Mouse (Mus musculus) midbrain, postnatal 0 days (tissue): ENCODE results near the gene Arhgap6. TPM values are rescaled to one million over a fixed set of nuclear protein-coding genes. Genes with fewer than 3 reads are reported as not detected.

ENCODE experiments used
- ATAC-seq: fragments of 200-750 bp; cut with Nextera tagmentation; 2 replicates; pipeline ENCODE4 v1.8.0; 2017; ENCODE audit warnings: moderate number of reproducible peaks, mild to moderate bottlenecking, moderate TSS enrichment, moderate library complexity; ENCODE audit not compliant: low FRiP score
- DNase-seq: peaks from one replicate; pipeline ENCODE4 v3.0.0-alpha.2; 2015; ENCODE audit warnings: low spot score
- H3K27ac ChIP-seq: fragments of 300-500 bp; sonication (generic); 2 replicates; pipeline ENCODE4 v1.5.1; 2014; ENCODE audit warnings: low read depth, mild to moderate bottlenecking, low read length, mixed read lengths
- H3K27me3 ChIP-seq: fragments of 300-500 bp; sonication (generic); 2 replicates; pipeline ENCODE4 v1.6.1; 2014; ENCODE audit warnings: low read length, control low read depth, mixed read lengths; ENCODE audit not compliant: insufficient read depth
- H3K36me3 ChIP-seq: fragments of 300-500 bp; sonication (generic); 2 replicates; pipeline ENCODE4 v1.6.1; 2014; ENCODE audit warnings: low read length, control low read depth, mixed read lengths; ENCODE audit not compliant: insufficient read depth
- H3K4me1 ChIP-seq: fragments of 300-500 bp; sonication (generic); 2 replicates; pipeline ENCODE4 v1.6.1; 2014; ENCODE audit warnings: mild to moderate bottlenecking, control low read depth, antibody characterized with exemption, low read length, mixed read lengths; ENCODE audit not compliant: insufficient read depth
- H3K4me2 ChIP-seq: fragments of 300-500 bp; sonication (generic); 2 replicates; pipeline ENCODE4 v1.6.1; 2014; ENCODE audit warnings: low read depth, mild to moderate bottlenecking, low read length, mixed read lengths; ENCODE audit not compliant: poor library complexity, severe bottlenecking
- H3K4me3 ChIP-seq: fragments of 300-500 bp; sonication (generic); 2 replicates; pipeline ENCODE4 v1.5.1; 2014; ENCODE audit warnings: low read depth, mild to moderate bottlenecking, low read length, moderate library complexity
- H3K9ac ChIP-seq: fragments of 300-500 bp; sonication (generic); replicated peaks from 2 replicates; pipeline ENCODE4 v1.6.1; 2014; ENCODE audit warnings: mild to moderate bottlenecking, low read length, moderate library complexity, mixed read lengths; ENCODE audit not compliant: poor library complexity, severe bottlenecking
- H3K9me3 ChIP-seq: fragments of 300-500 bp; sonication (generic); 2 replicates; pipeline ENCODE4 v1.6.1; 2016; ENCODE audit warnings: low read length, control low read depth
- CTCF ChIP-seq: IDR thresholded peaks from 2 replicates; pipeline ENCODE4 v1.5.1; 2016; ENCODE audit warnings: antibody characterized with exemption, mild to moderate bottlenecking
- WGBS: fragments of 180-500 bp; shearing (Covaris S2); extraction: QIAGEN DNeasy Blood & Tissue Kit; methylation state at CpG from one replicate; pipeline ENCODE4 v1.1.7; 2014; 5-methylcytosine and 5-hydroxymethylcytosine counted together
- polyA plus RNA-seq: library from polyadenylated mRNA; unstranded; fragments of >200 nt; fragmentation: Nextera tagmentation; extraction: Ambion mirVana; gene quantifications from 2 replicates; pipeline ENCODE4 v1.2.1, GENCODE M21; 2015
- total RNA-seq: library from RNA; depleted of rRNA; stranded (reverse); fragments of >200 nt; gene quantifications from 2 replicates; pipeline ENCODE4 v1.2.3, GENCODE M21; 2014

Gene Arhgap6
- total and polyA plus RNA-seq, 2 experiments from 2014 or later: 0.93 to 2.1 TPM

DNA sequence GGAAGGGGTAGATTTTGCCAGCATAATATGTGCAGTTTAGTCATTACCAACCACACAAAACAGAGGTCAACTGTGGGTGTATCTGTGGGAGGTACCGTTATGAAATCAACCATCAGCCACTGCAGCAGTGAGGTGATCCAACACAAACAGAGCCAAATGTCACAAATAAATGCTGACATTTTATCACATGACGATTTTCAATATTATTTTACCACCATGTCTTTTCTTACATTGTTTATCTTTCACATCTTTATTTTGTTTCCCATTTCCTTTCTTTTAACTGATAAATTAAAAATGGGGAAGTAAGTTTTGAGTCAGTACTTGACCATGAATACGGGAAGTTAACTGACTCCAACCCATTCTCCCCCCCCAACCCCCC, 328.9 kb downstream of the Arhgap6 start:
- no peaks in the 10 kb centered on the region for H3K4me1 ChIP-seq
- 81% methylated on average over 3 of the region's 3 CpGs for WGBS
- H3K27ac ChIP-seq: no peak overlapping the region
- H3K27me3 ChIP-seq: no peaks in the 10 kb centered on the region
- H3K36me3 ChIP-seq: no peaks in the 10 kb centered on the region
- H3K4me2 ChIP-seq: no peak overlapping the region
- no peak for TF ChIP-seq CTCF
- H3K4me3 ChIP-seq: no peak overlapping the region
- ATAC-seq: no peak
- H3K9me3 ChIP-seq: no peaks in the 10 kb centered on the region
- H3K9ac ChIP-seq: no peak overlapping the region
- DNase-seq: no peak

DNA sequence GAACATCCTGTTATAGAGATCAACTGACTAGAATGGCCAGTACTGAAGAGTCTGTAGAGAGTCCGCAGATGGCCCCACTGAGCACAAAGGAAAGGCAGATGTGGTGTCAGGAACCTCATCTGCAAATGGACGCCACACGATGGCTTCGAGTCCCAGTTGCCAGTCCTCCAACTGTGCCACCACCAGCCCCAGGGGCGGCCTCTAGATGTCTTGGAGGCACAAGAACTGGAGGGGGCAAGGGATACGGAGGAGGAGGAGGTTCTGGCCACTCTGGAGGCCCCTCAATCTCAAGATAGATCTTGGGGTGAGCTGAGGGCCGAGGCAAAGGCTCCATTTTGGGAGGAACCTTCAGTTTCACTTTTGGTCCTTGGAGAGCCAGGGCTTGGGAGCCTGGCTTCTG, 344.9 kb downstream of the Arhgap6 start:
- no peak for ATAC-seq
- Histone ChIP-seq H3K9me3 (no peaks in the 10 kb centered on the region), H3K27ac (no peak overlapping the region), H3K27me3 (no peaks in the 10 kb centered on the region), H3K4me3 (no peak overlapping the region), H3K36me3 (no peaks in the 10 kb centered on the region), H3K4me2 (no peak overlapping the region), H3K9ac (no peak overlapping the region), H3K4me1 (no peaks in the 10 kb centered on the region)
- 84% methylated on average over 7 of the region's 7 CpGs for WGBS
- no peak for TF ChIP-seq CTCF
- DNase-seq: no peak

DNA sequence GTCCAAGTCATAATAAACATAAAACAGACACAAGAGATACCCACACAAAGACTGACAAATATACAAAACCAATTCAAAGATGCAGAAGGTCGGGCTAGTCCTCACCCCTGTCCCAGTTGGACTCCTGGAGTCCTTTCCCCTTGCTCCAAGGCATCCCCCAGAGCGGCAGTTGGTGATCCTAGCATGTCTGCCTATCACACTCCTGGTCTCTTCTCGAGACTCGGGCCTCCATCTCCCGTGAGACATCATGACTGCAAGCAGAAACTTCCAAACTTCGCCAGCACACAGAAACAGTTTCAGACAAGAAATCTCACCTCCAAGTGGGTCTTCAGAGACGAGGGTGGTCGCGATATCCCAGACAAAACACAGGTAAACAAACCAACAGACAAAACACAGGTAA, 345.6 kb downstream of the Arhgap6 start:
- H3K27me3 ChIP-seq: no peaks in the 10 kb centered on the region
- WGBS: 89% methylated on average over 9 of the region's 9 CpGs
- H3K4me1 ChIP-seq: no peaks in the 10 kb centered on the region
- ATAC-seq: no peak
- no peak for TF ChIP-seq CTCF
- H3K4me3 ChIP-seq: no peak overlapping the region
- no peak overlapping the region for H3K9ac ChIP-seq
- H3K36me3 ChIP-seq: no peaks in the 10 kb centered on the region
- H3K4me2 ChIP-seq: no peak overlapping the region
- no peak overlapping the region for H3K27ac ChIP-seq
- no peak for DNase-seq
- no peaks in the 10 kb centered on the region for H3K9me3 ChIP-seq

DNA sequence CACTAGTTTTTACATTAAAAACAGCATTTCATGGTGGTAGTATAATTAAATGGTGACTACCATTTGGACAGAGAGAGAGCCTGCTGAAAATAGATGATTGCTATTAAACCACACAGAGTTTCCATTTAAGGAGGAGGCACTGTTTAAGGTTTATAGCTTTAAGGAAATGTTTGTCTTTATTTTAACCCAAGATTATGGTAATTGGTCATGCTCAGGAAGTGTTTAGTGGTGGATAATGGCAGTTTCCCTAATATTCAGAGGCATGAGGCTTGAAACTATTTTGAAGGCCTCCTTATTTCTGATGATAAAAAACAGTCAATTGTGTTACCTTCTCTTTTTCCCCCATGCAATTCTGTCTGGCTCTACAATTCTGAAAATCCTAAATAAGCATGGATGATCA, 358.9 kb downstream of the Arhgap6 start:
- H3K9ac ChIP-seq: no peak overlapping the region
- H3K27me3 ChIP-seq: no peaks in the 10 kb centered on the region; the same call in 1 of the 2 replicates
- no peaks in the 10 kb centered on the region for H3K36me3 ChIP-seq
- H3K4me1 ChIP-seq: no peaks in the 10 kb centered on the region
- no peak overlapping the region for H3K27ac ChIP-seq
- H3K4me3 ChIP-seq: no peak overlapping the region
- TF ChIP-seq CTCF: no peak
- ATAC-seq (no peak), DNase-seq (no peak)
- H3K9me3 ChIP-seq: no peaks in the 10 kb centered on the region
- H3K4me2 ChIP-seq: no peak overlapping the region

DNA sequence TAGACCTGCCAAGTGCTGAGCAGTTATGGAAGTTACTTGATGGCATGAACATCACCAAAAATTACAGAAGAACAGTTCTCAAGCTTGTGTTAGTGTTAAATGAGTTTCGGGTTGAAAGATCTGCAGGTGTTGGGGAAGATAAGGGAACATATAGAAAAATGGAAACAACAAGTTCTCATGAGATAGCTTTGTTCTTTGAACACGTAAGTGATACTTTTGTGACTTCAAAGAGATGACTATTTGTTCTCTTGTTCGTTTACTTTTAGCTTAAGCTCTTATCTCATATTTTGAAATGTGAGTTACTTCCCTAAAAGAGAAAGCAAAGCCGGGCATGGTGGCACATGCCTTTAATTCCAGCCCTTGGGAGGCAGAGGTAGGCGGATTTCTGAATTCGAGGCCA, 363.5 kb downstream of the Arhgap6 start:
- Histone ChIP-seq H3K4me1 (no peaks in the 10 kb centered on the region), H3K4me3 (no peak overlapping the region), H3K36me3 (no peaks in the 10 kb centered on the region), H3K27me3 (no peaks in the 10 kb centered on the region), H3K27ac (no peak overlapping the region), H3K9ac (no peak overlapping the region), H3K9me3 (no peaks in the 10 kb centered on the region), H3K4me2 (no peak overlapping the region)
- 86% methylated on average over 6 of the region's 6 CpGs for WGBS
- no peak for TF ChIP-seq CTCF
- no peak for DNase-seq
- no peak for ATAC-seq

DNA sequence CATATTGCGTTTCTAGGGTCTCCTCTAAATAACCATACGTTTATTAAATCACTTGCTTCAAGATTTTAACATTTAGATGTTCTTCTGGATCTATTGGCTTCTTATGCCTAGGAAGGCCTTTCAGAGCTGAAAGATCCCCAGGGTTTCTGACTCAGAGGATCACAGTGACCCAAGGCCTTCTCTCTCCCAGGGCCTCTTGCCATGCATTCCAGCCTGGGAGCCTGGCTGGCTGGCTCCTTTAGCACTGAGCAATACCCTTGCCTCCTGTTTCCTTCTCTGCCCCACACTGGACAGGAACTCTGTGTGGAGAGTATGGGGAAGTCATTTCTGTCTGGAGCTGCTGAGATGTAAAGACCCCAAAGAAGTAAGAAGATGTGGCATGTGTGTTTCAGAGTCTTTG, 376.1 kb downstream of the Arhgap6 start:
- no peaks in the 10 kb centered on the region for H3K36me3 ChIP-seq
- no peaks in the 10 kb centered on the region for H3K9me3 ChIP-seq
- ATAC-seq: no peak
- no peak overlapping the region for H3K4me2 ChIP-seq
- H3K4me3 ChIP-seq: no peak overlapping the region
- WGBS: 77% methylated on average over 2 of the region's 2 CpGs
- H3K27ac ChIP-seq: no peak overlapping the region
- H3K4me1 ChIP-seq: no peaks in the 10 kb centered on the region
- no peak overlapping the region for H3K9ac ChIP-seq
- H3K27me3 ChIP-seq: no peaks in the 10 kb centered on the region
- TF ChIP-seq CTCF: no peak
- no peak for DNase-seq

DNA sequence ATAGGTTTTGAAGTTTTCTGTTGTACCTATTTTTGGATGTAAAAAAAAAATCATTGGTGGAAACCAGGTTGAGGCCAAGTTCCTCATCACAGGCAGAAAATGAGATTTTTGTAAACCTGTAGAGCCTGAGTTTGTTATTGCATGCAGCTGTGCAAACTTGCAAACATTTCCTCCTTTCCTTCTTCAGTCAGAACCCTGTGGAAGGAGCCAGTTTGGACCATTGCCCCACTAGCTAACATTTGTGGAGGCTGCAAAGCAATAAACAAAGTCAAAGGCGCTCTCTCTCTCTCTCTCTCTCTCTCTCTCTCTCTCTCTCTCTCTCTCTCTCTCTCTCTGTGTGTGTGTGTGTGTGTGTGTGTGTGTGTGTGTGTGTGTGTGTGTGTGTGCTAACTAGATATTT, 378.9 kb downstream of the Arhgap6 start:
- Histone ChIP-seq H3K9ac (no peak overlapping the region), H3K9me3 (no peaks in the 10 kb centered on the region), H3K4me2 (no peak overlapping the region), H3K27ac (no peak overlapping the region), H3K27me3 (no peaks in the 10 kb centered on the region), H3K36me3 (no peaks in the 10 kb centered on the region), H3K4me1 (no peaks in the 10 kb centered on the region), H3K4me3 (no peak overlapping the region)
- 67% methylated on average over 1 of the region's 1 CpGs for WGBS
- TF ChIP-seq CTCF: no peak
- DNase-seq: no peak
- ATAC-seq: no peak
